Mouse (Mus musculus) frontal cortex, postnatal 25 days (tissue): Measurements from ENCODE around the gene Camta1.
A peak's percentile ranks its signal among the peaks of the same experiment; 100 is the strongest.
"Not testable (repeated sequence)": the region's sequence is repeated elsewhere in the genome, so short reads cannot be mapped to it uniquely, and the experiment has no call there.

Experiments used
- DNase-seq, 2 experiments: peaks; one replicate each; pipeline ENCODE4 v3.0.0; 2022; ENCODE audit warnings: low spot score in 2 of 2

Camta1 gene

GRCm38 (mm10) chr4:150938063-150938452 is 923.6 kb downstream of the Camta1 start:
- no peak for DNase-seq

- no peak for DNase-seq
Measured at GRCm38 (mm10) chr4:150937293-150938062, 924.2 kb downstream of the Camta1 start.

- no peak for DNase-seq
Measured at GRCm38 (mm10) chr4:150933503-150933902, 928.2 kb downstream of the Camta1 start.

- no peak for DNase-seq
Measured at GRCm38 (mm10) chr4:150927789-150928188, 933.9 kb downstream of the Camta1 start.

GRCm38 (mm10) chr4:150926924-150927705 is 934.6 kb downstream of the Camta1 start:
- no peak for DNase-seq

- no peak for DNase-seq
Measured at GRCm38 (mm10) chr4:150925923-150926322, 935.8 kb downstream of the Camta1 start.

- DNase-seq = no peak
Measured at GRCm38 (mm10) chr4:150924936-150925335, 936.7 kb downstream of the Camta1 start.

- no peak for DNase-seq
Measured at GRCm38 (mm10) chr4:150924308-150924707, 937.4 kb downstream of the Camta1 start.

GRCm38 (mm10) chr4:150921206-150921605 is 940.5 kb downstream of the Camta1 start:
- DNase-seq = no peak

GRCm38 (mm10) chr4:150917336-150918027 is 944.2 kb downstream of the Camta1 start:
- no peak for DNase-seq

GRCm38 (mm10) chr4:150915181-150915906 is 946.3 kb downstream of the Camta1 start:
- DNase-seq = no peak

GRCm38 (mm10) chr4:150914290-150914733 is 947.4 kb downstream of the Camta1 start, which contains the start of the genes Park7 and Tnfrsf9:
TSS of gene Park7 (minus strand) at chr4:150914437.
TSS of gene Tnfrsf9 (plus strand) at chr4:150914562.
- peak; percentile 85 to 93 for DNase-seq

GRCm38 (mm10) chr4:150913743-150914142 is 947.9 kb downstream of the Camta1 start:
- DNase-seq = no peak

- DNase-seq = no peak
Measured at GRCm38 (mm10) chr4:150910164-150910951, 951.3 kb downstream of the Camta1 start.

GRCm38 (mm10) chr4:150909451-150910156 is 952.1 kb downstream of the Camta1 start:
- peak; percentile 93 to 98 for DNase-seq

GRCm38 (mm10) chr4:150908512-150908911 is 953.2 kb downstream of the Camta1 start:
- not testable (repeated sequence) for DNase-seq

GRCm38 (mm10) chr4:150907099-150907498 is 954.6 kb downstream of the Camta1 start:
- no peak for DNase-seq

GRCm38 (mm10) chr4:150903091-150903742 is 958.5 kb downstream of the Camta1 start:
- no peak for DNase-seq

GRCm38 (mm10) chr4:150902062-150902461 is 959.6 kb downstream of the Camta1 start:
- no peak for DNase-seq
